Mouse (Mus musculus): ENCODE measurements around the gene Zfyve19.

The Zfyve19 gene

GRCm38 (mm10) chr2:119208344-119209175 lies at the start of gene Zfyve19, which contains the start of gene Dnajc17:
Zfyve19 (plus strand) TSS chr2:119208617.
Dnajc17 (minus strand) TSS chr2:119208795.
- DNase-seq (ENCODE audit: low spot score in 2 of 2), result peak; percentile 92 to 95

GRCm38 (mm10) chr2:119161247-119161646 lies 47.2 kb upstream of the Zfyve19 start:
- no peak for DNase-seq (ENCODE audit: low spot score in 2 of 2)

DNA sequence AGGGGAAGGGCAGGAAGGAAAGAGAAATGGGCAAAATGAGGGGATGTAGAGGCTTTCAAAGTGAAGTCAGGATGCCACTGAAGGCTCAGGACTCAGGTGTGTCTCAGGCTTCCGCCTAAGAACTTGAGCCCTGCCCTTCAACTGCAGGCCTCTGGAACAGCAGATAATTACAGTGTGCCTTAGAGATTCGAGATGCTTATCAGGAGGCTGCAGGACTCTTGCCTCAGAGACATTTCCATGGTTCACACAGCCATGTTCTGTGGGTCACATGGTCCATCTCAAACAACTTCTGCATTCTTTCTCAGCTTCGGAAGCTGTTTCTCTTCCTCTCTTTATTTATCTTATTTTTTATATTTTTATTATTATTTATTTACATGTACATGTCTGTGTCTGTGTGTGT lies 45.3 kb upstream of the Zfyve19 start:
- no peak for DNase-seq (ENCODE audit: low spot score in 2 of 2)

DNA sequence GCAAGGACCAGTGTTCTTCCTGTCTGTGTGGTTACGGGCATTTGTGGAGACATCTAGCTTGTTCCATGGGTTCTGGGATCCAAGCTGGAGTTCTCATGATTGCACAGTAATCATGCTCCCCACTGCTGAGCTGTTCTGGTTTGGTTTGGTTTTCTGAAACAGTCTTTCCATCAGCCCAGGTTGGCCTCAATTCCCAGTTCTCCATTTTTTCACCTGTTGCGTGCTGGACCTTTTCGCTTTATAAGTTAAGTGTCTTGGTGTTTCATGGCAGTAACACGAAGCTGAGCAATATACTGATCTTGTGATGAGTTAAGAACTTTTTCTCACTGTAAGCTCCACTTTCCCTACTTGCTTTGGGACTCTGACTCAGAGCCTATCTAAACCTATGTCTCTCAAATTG lies 44.4 kb upstream of the Zfyve19 start:
- no peak for DNase-seq (ENCODE audit: low spot score in 2 of 2)

- no peak for DNase-seq (ENCODE audit: low spot score in 2 of 2)
Observed at GRCm38 (mm10) chr2:119165401-119165800, 43.0 kb upstream of the Zfyve19 start.

GRCm38 (mm10) chr2:119166901-119167865 lies 41.2 kb upstream of the Zfyve19 start, which contains the start of gene Gchfr:
Gchfr (plus strand) TSS chr2:119167773.
- DNase-seq (ENCODE audit: low spot score in 2 of 2), result peak in 1 of 2 experiments; percentile 37

DNA sequence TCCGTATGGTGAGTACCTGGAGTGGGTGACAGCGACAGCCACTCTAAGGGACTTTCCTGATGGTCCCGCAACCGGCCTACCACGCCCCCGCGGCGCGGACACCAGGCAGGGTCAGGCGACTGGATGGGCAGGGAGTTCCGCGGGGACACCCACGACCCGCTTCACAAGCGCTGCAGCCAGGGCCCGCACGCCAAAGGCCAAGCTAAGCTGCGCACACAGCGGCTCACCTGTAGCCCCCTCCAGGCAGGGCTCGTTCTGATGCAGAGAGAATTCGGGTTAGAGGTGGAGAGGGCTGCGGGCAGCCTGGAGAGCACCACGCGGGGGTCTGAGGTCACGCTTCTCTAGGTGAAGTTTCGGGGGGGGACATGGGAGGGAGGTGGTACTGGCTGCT lies 40.6 kb upstream of the Zfyve19 start:
- DNase-seq (ENCODE audit: low spot score in 2 of 2), result no peak

DNA sequence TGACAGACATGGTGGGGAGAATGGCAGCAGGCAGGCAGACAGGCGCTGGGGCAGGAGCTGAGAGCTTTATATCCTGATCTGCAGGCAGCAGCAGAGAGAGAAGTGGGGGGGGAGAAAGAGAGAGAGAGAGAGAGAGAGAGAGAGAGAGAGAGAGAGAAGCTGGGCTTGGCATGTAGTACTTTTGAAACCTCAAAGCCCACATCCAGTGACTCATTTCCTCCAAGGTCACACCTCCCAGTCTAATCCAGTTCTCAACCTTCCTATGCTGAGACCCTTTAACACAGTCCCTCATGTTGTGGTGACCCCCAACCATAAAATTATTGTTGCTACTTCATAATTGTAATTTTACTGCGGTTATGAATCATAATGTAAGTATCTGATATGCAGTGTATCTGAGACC lies 38.1 kb upstream of the Zfyve19 start:
- no peak for DNase-seq (ENCODE audit: low spot score in 2 of 2)

GRCm38 (mm10) chr2:119171574-119171973 lies 36.8 kb upstream of the Zfyve19 start:
- DNase-seq (ENCODE audit: low spot score in 2 of 2), result no peak

- no peak for DNase-seq (ENCODE audit: low spot score in 2 of 2)
Observed at GRCm38 (mm10) chr2:119172446-119172845, 36.0 kb upstream of the Zfyve19 start.

- DNase-seq (ENCODE audit: low spot score in 2 of 2), result peak; percentile 41 to 71
Observed at GRCm38 (mm10) chr2:119172862-119173576, 35.4 kb upstream of the Zfyve19 start.

DNA sequence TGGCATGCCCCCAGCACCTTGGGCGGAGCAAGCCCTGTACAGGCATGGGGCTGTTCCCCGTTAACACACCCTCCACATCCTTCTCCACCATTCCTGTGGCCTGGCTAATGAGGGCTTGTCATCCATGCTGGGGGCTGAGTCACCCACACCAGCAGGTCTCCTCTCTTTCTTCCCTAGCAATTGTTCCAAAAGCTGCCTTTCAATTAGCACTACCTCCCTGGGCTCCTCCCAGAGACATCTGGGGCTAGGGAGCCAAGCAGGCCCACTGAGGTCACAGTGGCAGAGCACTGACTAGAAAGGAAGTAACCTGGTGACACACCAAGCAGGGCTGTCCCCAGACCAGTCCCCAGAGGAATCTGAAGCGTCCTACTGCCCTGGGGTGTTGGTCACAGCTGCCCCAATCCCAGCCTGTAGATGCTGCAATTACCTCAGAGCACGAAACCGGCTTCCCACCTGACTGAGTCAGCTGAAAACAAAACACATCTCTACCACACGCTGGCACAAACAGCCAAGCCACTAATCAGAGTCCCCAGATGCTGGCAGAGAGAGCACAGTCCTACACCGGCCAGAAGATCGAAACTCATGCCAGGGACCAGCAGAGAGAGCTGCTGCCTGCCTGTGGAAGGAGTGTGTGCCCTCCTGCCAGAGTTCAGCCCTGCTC lies 34.3 kb upstream of the Zfyve19 start, which contains the start of gene Gm14137:
Gene Gm14137, plus strand, starts transcription at position 519 of the 661 bp plus-strand sequence.
- no peak for DNase-seq (ENCODE audit: low spot score in 2 of 2)

GRCm38 (mm10) chr2:119174866-119175265 lies 33.6 kb upstream of the Zfyve19 start:
- DNase-seq (ENCODE audit: low spot score in 2 of 2), result no peak

DNA sequence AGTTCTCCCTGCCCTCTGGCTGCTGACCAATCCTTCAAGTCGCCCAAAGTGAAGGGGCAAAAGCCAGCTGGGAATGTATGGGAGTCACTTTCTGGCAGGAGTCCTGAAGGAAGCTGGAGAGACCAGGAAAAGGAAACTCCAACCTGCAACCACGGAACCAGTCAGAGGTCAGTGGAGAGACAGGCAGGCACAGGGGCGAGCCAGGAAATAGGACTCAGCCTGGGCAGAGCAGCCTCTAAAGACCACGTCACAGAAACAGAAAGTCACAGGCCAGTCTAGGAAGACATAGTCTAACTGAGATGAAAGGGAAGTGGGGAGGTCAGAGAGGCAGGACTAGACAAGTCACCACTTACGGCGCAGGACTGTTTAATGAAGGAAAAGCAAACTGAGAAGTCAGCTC lies 32.8 kb upstream of the Zfyve19 start:
- no peak for DNase-seq (ENCODE audit: low spot score in 2 of 2)

DNA sequence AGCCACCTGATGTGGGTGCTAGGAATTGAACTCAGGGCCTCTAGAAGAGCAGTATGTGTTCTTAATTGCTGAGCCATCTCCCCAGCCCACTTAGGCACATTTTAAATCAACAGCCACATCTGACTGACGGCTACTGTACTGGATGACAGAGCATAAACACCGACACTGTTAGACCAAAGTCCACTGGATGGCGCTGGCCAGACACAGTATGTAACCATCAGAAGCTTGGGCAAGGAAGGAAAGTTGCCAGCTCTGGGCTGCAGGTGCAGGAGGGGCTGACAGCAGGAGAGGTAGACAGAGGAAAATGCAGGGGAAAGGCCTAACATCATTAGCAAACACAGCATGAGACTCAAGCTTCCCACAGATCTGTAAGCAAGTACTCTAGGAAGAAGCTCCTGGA lies 31.7 kb upstream of the Zfyve19 start:
- DNase-seq (ENCODE audit: low spot score in 2 of 2), result no peak

DNA sequence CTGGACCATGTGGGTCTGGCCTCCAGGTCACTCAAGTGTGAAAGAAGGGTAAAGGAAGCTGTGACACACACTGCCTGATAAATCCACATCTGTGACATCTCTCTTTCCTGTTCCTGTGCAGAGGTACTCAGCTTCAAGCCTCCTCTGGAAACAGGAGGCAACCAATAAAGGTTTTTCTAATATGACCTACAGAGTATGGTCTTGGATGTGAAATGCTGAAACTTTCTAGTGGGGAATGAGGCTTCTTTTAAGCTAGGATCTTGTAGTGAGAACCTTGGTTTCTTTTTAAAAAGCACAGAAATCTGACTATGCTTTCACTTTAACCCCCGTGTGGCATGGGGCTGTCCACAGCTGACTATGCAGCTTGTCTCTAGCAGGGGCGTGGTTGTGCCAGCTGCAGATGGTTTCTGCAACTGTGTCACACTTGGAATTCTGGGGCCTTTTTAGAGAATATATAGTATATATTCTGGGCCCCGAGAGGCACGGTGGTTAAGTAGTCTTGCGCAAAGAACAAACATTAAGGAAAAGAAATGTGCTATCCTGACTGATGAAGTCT lies 31.0 kb upstream of the Zfyve19 start:
- no peak for DNase-seq (ENCODE audit: low spot score in 2 of 2)

GRCm38 (mm10) chr2:119182914-119183313 lies 25.5 kb upstream of the Zfyve19 start:
- no peak for DNase-seq (ENCODE audit: low spot score in 2 of 2)

GRCm38 (mm10) chr2:119189029-119189710 lies 19.2 kb upstream of the Zfyve19 start:
- DNase-seq (ENCODE audit: low spot score in 2 of 2), result peak; percentile 65 to 87

GRCm38 (mm10) chr2:119190969-119191368 lies 17.4 kb upstream of the Zfyve19 start:
- no peak for DNase-seq (ENCODE audit: low spot score in 2 of 2)

- no peak for DNase-seq (ENCODE audit: low spot score in 2 of 2)
Observed at GRCm38 (mm10) chr2:119194140-119194539, 14.3 kb upstream of the Zfyve19 start.
